Mouse (Mus musculus) left cerebral cortex, adult 11 months (tissue): ENCODE results near the gene Gm12794.
"Not testable (repeated sequence)": the region's sequence is repeated elsewhere in the genome, so short reads cannot be mapped to it uniquely, and the experiment has no call there.

Source experiments
- DNase-seq: peaks from one replicate; pipeline ENCODE4 v3.0.0; 2022; ENCODE audit warnings: low spot score

Gene Gm12794

GRCm38 (mm10) chr4:101940107-101940506 is at the start of gene Gm12794:
Gene Gm12794, plus strand, starts transcription at chr4:101940407.
- DNase-seq = not testable (repeated sequence)

GRCm38 (mm10) chr4:101893656-101894420 is 46.4 kb upstream of the Gm12794 start, which contains the start of gene C130073F10Rik:
Gene C130073F10Rik, minus strand, starts transcription at chr4:101893789.
- no peak for DNase-seq

GRCm38 (mm10) chr4:101908821-101909220 is 31.4 kb upstream of the Gm12794 start, which contains the start of gene Gm12800:
Gene Gm12800, plus strand, starts transcription at chr4:101909121.
- not testable (repeated sequence) for DNase-seq

- DNase-seq = not testable (repeated sequence)
These were observed 40.7 kb downstream of the Gm12794 start, which contains the start of gene Gm12790 for GRCm38 (mm10) chr4:101980949-101981348. Gene Gm12790, minus strand, starts transcription at chr4:101981049.

GRCm38 (mm10) chr4:101985678-101986077 is 45.5 kb downstream of the Gm12794 start:
- no peak for DNase-seq

- not testable (repeated sequence) for DNase-seq
These were observed 46.1 kb downstream of the Gm12794 start, which contains the start of gene Gm12789 for GRCm38 (mm10) chr4:101986326-101986725. Gene Gm12789, plus strand, starts transcription at chr4:101986626.
